Mouse (Mus musculus) forebrain, embryonic 13.5 days (tissue): ENCODE measurements at regions not wholly inside any gene's neighbourhood (a gene's known extent, or its start where the extent isn't known, plus 50 kb on each side); places are given as distances from the start of the nearest gene placed in this dataset.

ENCODE experiments used
- ATAC-seq: fragments of 200-750 bp; cut with Nextera tagmentation; 2 replicates; pipeline ENCODE4 v1.8.0; 2017
- H3K27ac ChIP-seq: fragments of 300-500 bp; sonication (generic); 2 replicates; pipeline ENCODE4 v1.5.1; 2015; ENCODE audit warnings: inconsistent platforms, mild to moderate bottlenecking, moderate library complexity
- H3K27me3 ChIP-seq: fragments of 300-500 bp; sonication (generic); 2 replicates; pipeline ENCODE4 v1.6.1; 2015; ENCODE audit warnings: mild to moderate bottlenecking, inconsistent platforms
- H3K36me3 ChIP-seq: fragments of 300-500 bp; sonication (generic); 2 replicates; pipeline ENCODE4 v1.6.1; 2015; ENCODE audit warnings: mild to moderate bottlenecking, inconsistent platforms; ENCODE audit not compliant: poor library complexity, severe bottlenecking
- H3K4me1 ChIP-seq: fragments of 300-500 bp; sonication (generic); 2 replicates; pipeline ENCODE4 v1.6.1; 2015; ENCODE audit warnings: inconsistent platforms
- H3K4me2 ChIP-seq: fragments of 300-500 bp; sonication (generic); 2 replicates; pipeline ENCODE4 v1.6.1; 2015; ENCODE audit warnings: inconsistent platforms, mild to moderate bottlenecking, moderate library complexity
- H3K4me3 ChIP-seq: fragments of 300-500 bp; sonication (generic); 2 replicates; pipeline ENCODE4 v1.5.1; 2015; ENCODE audit warnings: mild to moderate bottlenecking, inconsistent platforms
- H3K9ac ChIP-seq: fragments of 300-500 bp; sonication (generic); 2 replicates; pipeline ENCODE4 v1.6.1; 2015; ENCODE audit warnings: mild to moderate bottlenecking, inconsistent platforms
- H3K9me3 ChIP-seq: fragments of 300-500 bp; sonication (generic); replicated peaks from 2 replicates; pipeline ENCODE4 v1.6.1; 2016; ENCODE audit warnings: inconsistent platforms
- WGBS: fragments of 180-500 bp; shearing (Covaris S2); methylation state at CpG from one replicate; pipeline ENCODE4 v1.1.7; 2015; 5-methylcytosine and 5-hydroxymethylcytosine counted together

GRCm38 (mm10) chr12:49832118-49832847, 447.3 kb downstream of the Gm43517 start:
- Histone ChIP-seq H3K4me1 (peaks cover 14% of the 10 kb centered on the region), H3K9me3 (no peaks in the 10 kb centered on the region), H3K9ac (no peak overlapping the region), H3K36me3 (no peaks in the 10 kb centered on the region), H3K27me3 (no peaks in the 10 kb centered on the region), H3K4me2 (no peak overlapping the region), H3K27ac (no peak overlapping the region), H3K4me3 (no peak overlapping the region)
- WGBS = 53% methylated on average over 3 of the region's 3 CpGs
- no peak for ATAC-seq

- 36% methylated on average over 7 of the region's 7 CpGs for WGBS
- no peaks in the 10 kb centered on the region for H3K36me3 ChIP-seq
- H3K4me1 ChIP-seq = peaks cover 9% of the 10 kb centered on the region
- H3K9me3 ChIP-seq = no peaks in the 10 kb centered on the region
- no peak overlapping the region; the same call in 1 of the 2 replicates for H3K27ac ChIP-seq
- no peaks in the 10 kb centered on the region for H3K27me3 ChIP-seq
- no peak overlapping the region for H3K4me3 ChIP-seq
- no peak overlapping the region for H3K4me2 ChIP-seq
- no peak overlapping the region for H3K9ac ChIP-seq
- peak; percentile 95 for ATAC-seq
These were observed 451.5 kb downstream of the Gm43517 start for GRCm38 (mm10) chr12:49836282-49837070.

GRCm38 (mm10) chr12:49885507-49885906, 500.5 kb downstream of the Gm43517 start:
- Histone ChIP-seq H3K9me3 (no peaks in the 10 kb centered on the region), H3K9ac (no peak overlapping the region), H3K4me3 (no peak overlapping the region), H3K4me1 (no peaks in the 10 kb centered on the region), H3K36me3 (no peaks in the 10 kb centered on the region), H3K4me2 (no peak overlapping the region), H3K27ac (no peak overlapping the region), H3K27me3 (no peaks in the 10 kb centered on the region)
- ATAC-seq = no peak
- 82% methylated on average over 2 of the region's 2 CpGs for WGBS

GRCm38 (mm10) chr12:49887246-49887645, 502.3 kb downstream of the Gm43517 start:
- no peaks in the 10 kb centered on the region for H3K4me1 ChIP-seq
- 80% methylated on average over 2 of the region's 2 CpGs for WGBS
- no peaks in the 10 kb centered on the region for H3K36me3 ChIP-seq
- H3K9ac ChIP-seq = no peak overlapping the region
- H3K4me3 ChIP-seq = no peak overlapping the region
- no peak overlapping the region for H3K4me2 ChIP-seq
- H3K9me3 ChIP-seq = no peaks in the 10 kb centered on the region
- no peak overlapping the region for H3K27ac ChIP-seq
- no peaks in the 10 kb centered on the region for H3K27me3 ChIP-seq
- ATAC-seq = no peak

- no peak overlapping the region for H3K4me3 ChIP-seq
- H3K4me1 ChIP-seq = no peaks in the 10 kb centered on the region
- no peak overlapping the region for H3K27ac ChIP-seq
- H3K36me3 ChIP-seq = no peaks in the 10 kb centered on the region
- WGBS = 45% methylated on average over 2 of the region's 2 CpGs
- H3K9ac ChIP-seq = no peak overlapping the region
- ATAC-seq = peak; percentile 72
- no peak overlapping the region for H3K4me2 ChIP-seq
- no peaks in the 10 kb centered on the region for H3K27me3 ChIP-seq
- no peaks in the 10 kb centered on the region for H3K9me3 ChIP-seq
These were observed 512.8 kb downstream of the Gm43517 start for GRCm38 (mm10) chr12:49897768-49898167.

GRCm38 (mm10) chr12:49915691-49916090, 530.7 kb downstream of the Gm43517 start:
- H3K36me3 ChIP-seq = no peaks in the 10 kb centered on the region
- no peak overlapping the region for H3K27ac ChIP-seq
- no peak overlapping the region for H3K9ac ChIP-seq
- WGBS = 88% methylated on average over 3 of the region's 3 CpGs
- no peaks in the 10 kb centered on the region for H3K27me3 ChIP-seq
- H3K9me3 ChIP-seq = no peaks in the 10 kb centered on the region
- H3K4me1 ChIP-seq = no peaks in the 10 kb centered on the region
- no peak overlapping the region for H3K4me2 ChIP-seq
- ATAC-seq = no peak
- no peak overlapping the region for H3K4me3 ChIP-seq

GRCm38 (mm10) chr12:49921608-49922007, 536.6 kb downstream of the Gm43517 start:
- Histone ChIP-seq H3K27me3 (no peaks in the 10 kb centered on the region), H3K9ac (no peak overlapping the region), H3K4me1 (no peaks in the 10 kb centered on the region), H3K27ac (no peak overlapping the region), H3K4me2 (no peak overlapping the region), H3K36me3 (no peaks in the 10 kb centered on the region), H3K4me3 (no peak overlapping the region), H3K9me3 (no peaks in the 10 kb centered on the region)
- no peak for ATAC-seq
- 83% methylated on average over 2 of the region's 2 CpGs for WGBS

GRCm38 (mm10) chr12:49940818-49941217, 555.8 kb downstream of the Gm43517 start:
- no peak overlapping the region for H3K4me3 ChIP-seq
- no peaks in the 10 kb centered on the region for H3K36me3 ChIP-seq
- H3K9me3 ChIP-seq = no peaks in the 10 kb centered on the region
- no peak for ATAC-seq
- no peak overlapping the region for H3K27ac ChIP-seq
- H3K27me3 ChIP-seq = no peaks in the 10 kb centered on the region
- WGBS = 93% methylated on average over 2 of the region's 2 CpGs
- H3K9ac ChIP-seq = no peak overlapping the region
- H3K4me1 ChIP-seq = peaks cover 11% of the 10 kb centered on the region
- no peak overlapping the region for H3K4me2 ChIP-seq

- Histone ChIP-seq H3K27ac (peak overlapping the region; percentile 58), H3K4me2 (no peak overlapping the region)
- ATAC-seq = peak; percentile 89
These were observed 560.1 kb downstream of the Gm43517 start for GRCm38 (mm10) chr12:49944911-49945627.

GRCm38 (mm10) chr12:49945628-49946220, 560.8 kb downstream of the Gm43517 start:
- no peaks in the 10 kb centered on the region for H3K36me3 ChIP-seq
- H3K9ac ChIP-seq = no peak overlapping the region
- no peak overlapping the region for H3K4me3 ChIP-seq
- peaks cover 19% of the 10 kb centered on the region for H3K4me1 ChIP-seq
- no peaks in the 10 kb centered on the region for H3K27me3 ChIP-seq
- H3K27ac ChIP-seq = peak overlapping the region; percentile 58
- 16% methylated on average over 4 of the region's 4 CpGs for WGBS
- no peaks in the 10 kb centered on the region for H3K9me3 ChIP-seq
- H3K4me2 ChIP-seq = peak overlapping the region; percentile 21
- ATAC-seq = peak; percentile 79

More at GRCm38 (mm10) chr12:49944911-49945627, 560.1 kb downstream of the Gm43517 start:
- 39% methylated on average over 9 of the region's 9 CpGs for WGBS
- H3K9me3 ChIP-seq = no peaks in the 10 kb centered on the region
- no peaks in the 10 kb centered on the region for H3K36me3 ChIP-seq
- H3K9ac ChIP-seq = no peak overlapping the region
- H3K4me3 ChIP-seq = no peak overlapping the region
- no peaks in the 10 kb centered on the region for H3K27me3 ChIP-seq
- peaks cover 19% of the 10 kb centered on the region for H3K4me1 ChIP-seq

- ATAC-seq = no peak
- no peaks in the 10 kb centered on the region for H3K9me3 ChIP-seq
These were observed 561.8 kb downstream of the Gm43517 start for GRCm38 (mm10) chr12:49946752-49947260.

More at GRCm38 (mm10) chr12:49946752-49947260, 561.8 kb downstream of the Gm43517 start:
- 50% methylated on average over 5 of the region's 5 CpGs for WGBS
- Histone ChIP-seq H3K27me3 (no peaks in the 10 kb centered on the region), H3K9ac (peak overlapping the region; percentile 14; the same call in 1 of the 2 replicates), H3K4me1 (peaks cover 19% of the 10 kb centered on the region), H3K4me3 (no peak overlapping the region), H3K36me3 (no peaks in the 10 kb centered on the region), H3K4me2 (no peak overlapping the region), H3K27ac (peak overlapping the region; percentile 48; the same call in 1 of the 2 replicates)
